8 mouse cellular contexts compared by ENCODE assay signal in the genomic region with DNA sequence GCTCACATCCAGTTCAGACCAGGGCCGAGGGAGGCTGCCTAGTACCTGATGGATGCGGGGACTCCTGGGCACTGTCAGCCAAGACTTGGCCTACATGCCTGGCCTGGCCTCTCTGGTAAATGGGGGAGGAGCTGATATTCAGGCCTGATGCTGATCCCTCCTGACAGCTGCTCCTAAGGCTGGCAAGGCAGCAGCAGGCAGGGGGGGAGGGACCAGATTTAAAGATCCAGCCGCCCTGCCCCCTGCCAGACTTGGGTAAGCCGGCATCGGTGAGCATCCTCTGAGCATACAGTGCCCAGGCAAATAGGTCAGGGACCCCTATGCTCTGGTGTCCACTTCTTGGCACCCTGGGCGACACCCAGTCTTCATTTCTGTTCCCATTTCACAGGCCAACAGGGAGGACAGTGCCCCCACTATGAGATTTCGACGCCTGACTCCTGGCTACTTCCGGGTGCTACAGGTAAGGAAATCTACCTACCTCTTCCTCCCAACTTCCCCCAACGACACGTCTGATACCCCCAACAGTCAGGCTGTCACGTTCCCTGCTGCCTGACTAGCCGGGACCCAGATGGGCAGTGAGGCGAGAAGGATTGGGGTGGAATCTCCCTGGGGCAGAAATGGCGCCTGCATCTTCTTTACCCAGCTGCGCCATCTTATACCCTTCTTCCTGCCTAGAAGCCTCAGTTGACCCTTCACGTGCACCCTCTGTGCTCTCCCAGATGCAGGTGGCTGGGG. TPM values are rescaled to one million over a fixed set of nuclear protein-coding genes. Genes with fewer than 3 reads are reported as not detected.
A peak's percentile ranks its signal among the peaks of the same experiment; 100 is the strongest.
DNase-seq lines count a peak whose midpoint lies in the region; ATAC-seq and TF ChIP-seq lines count a peak whose summit lies in the region.
"Had no signal": no experiment of that assay in that cellular context is flagged by ENCODE, and none has a peak within 500 bp of the region (broad histone marks: within the 10 kb centered on the region; RNA-seq: fewer than 3 reads in every experiment).

A gene (plus strand): TSS at position 147 of the 735 bp plus-strand sequence.

- H3K9ac ChIP-seq in neural tube, embryonic 11.5 days (ENCODE audit: low read length), result no peak within 1 kb of the TSS
- H3K9ac ChIP-seq in forebrain, embryonic 14.5 days (ENCODE audit: low read length), result peak within 1 kb of the TSS; percentile 84; the same call in 1 of the 2 replicates
- no peak within 1 kb of the TSS for H3K9ac ChIP-seq in liver, embryonic 14.5 days (replicated peaks)
- H3K9ac ChIP-seq in stomach, embryonic 16.5 days (ENCODE audit: low read length), result peak within 1 kb of the TSS; percentile 86

- H3K4me3 ChIP-seq in neural tube, embryonic 11.5 days (ENCODE audit: low read depth, low read length), result peak within 1 kb of the TSS; percentile 91
- H3K4me3 ChIP-seq in forebrain, embryonic 14.5 days (ENCODE audit: low read depth, low read length), result peak within 1 kb of the TSS; percentile 82; the same call in 1 of the 2 replicates
- peak within 1 kb of the TSS; percentile 73 to 84; a peak in 3 of 4 replicates for H3K4me3 ChIP-seq in liver, embryonic 14.5 days (ENCODE audit: insufficient read depth in 1 of 2, low read depth in 2 of 2, low read length in 2 of 2)
- H3K4me3 ChIP-seq in stomach, embryonic 16.5 days (replicated peaks; ENCODE audit: low read length), result peak within 1 kb of the TSS; percentile 87

- peaks cover 2% of the 10 kb centered on the region; the same call in 1 of the 2 replicates for H3K27me3 ChIP-seq in neural tube, embryonic 11.5 days (ENCODE audit: control insufficient read depth, insufficient read depth, low read length)
- peaks cover 10% of the 10 kb centered on the region for H3K27me3 ChIP-seq in forebrain, embryonic 14.5 days (replicated peaks; ENCODE audit: control insufficient read depth, insufficient read depth, low read length)
- H3K27me3 ChIP-seq in liver, embryonic 14.5 days (ENCODE audit: control insufficient read depth, insufficient read depth, low read length), result peaks cover 13% of the 10 kb centered on the region
- H3K27me3 ChIP-seq in stomach, embryonic 16.5 days (ENCODE audit: control insufficient read depth, insufficient read depth, low read length), result peaks cover 22% of the 10 kb centered on the region

- peaks cover 10% of the 10 kb centered on the region for H3K4me1 ChIP-seq in neural tube, embryonic 11.5 days (ENCODE audit: control insufficient read depth, insufficient read depth, low read length)
- H3K4me1 ChIP-seq in forebrain, embryonic 14.5 days (ENCODE audit: control insufficient read depth, insufficient read depth, low read length), result peaks cover 12% of the 10 kb centered on the region
- peaks cover 2 to 6% of the 10 kb centered on the region in 2 experiments; a peak in 3 of 4 replicates for H3K4me1 ChIP-seq in liver, embryonic 14.5 days (replicated peaks; ENCODE audit: control insufficient read depth in 2 of 2, insufficient read depth in 2 of 2, low read length in 1 of 2)
- peaks cover 16% of the 10 kb centered on the region for H3K4me1 ChIP-seq in stomach, embryonic 16.5 days (ENCODE audit: control insufficient read depth, insufficient read depth, low read length)

- H3K36me3 ChIP-seq in neural tube, embryonic 11.5 days (ENCODE audit: control insufficient read depth, insufficient read depth, low read length), result no peaks in the 10 kb centered on the region
- H3K36me3 ChIP-seq in forebrain, embryonic 14.5 days (ENCODE audit: control insufficient read depth, insufficient read depth, low read length), result no peaks in the 10 kb centered on the region
- H3K36me3 ChIP-seq in liver, embryonic 14.5 days (replicated peaks; ENCODE audit: control insufficient read depth, insufficient read depth, low read depth), result no peaks in the 10 kb centered on the region
- H3K36me3 ChIP-seq in stomach, embryonic 16.5 days (ENCODE audit: control insufficient read depth, insufficient read depth, low read length), result no peaks in the 10 kb centered on the region

- no peaks in the 10 kb centered on the region for H3K9me3 ChIP-seq in neural tube, embryonic 11.5 days (ENCODE audit: control insufficient read depth, low read length)
- H3K9me3 ChIP-seq in forebrain, embryonic 14.5 days (replicated peaks; ENCODE audit: control insufficient read depth, low read length), result no peaks in the 10 kb centered on the region
- no peaks in the 10 kb centered on the region for H3K9me3 ChIP-seq in liver, embryonic 14.5 days (ENCODE audit: control insufficient read depth, low read length)
- H3K9me3 ChIP-seq in stomach, embryonic 16.5 days (replicated peaks; ENCODE audit: control insufficient read depth, low read length), result no peaks in the 10 kb centered on the region

- H3K27ac ChIP-seq in neural tube, embryonic 11.5 days (ENCODE audit: low read depth, low read length), result no peak within 1 kb of the TSS
- H3K27ac ChIP-seq in forebrain, embryonic 14.5 days (ENCODE audit: low read depth, low read length), result no peak within 1 kb of the TSS
- no peak within 1 kb of the TSS for H3K27ac ChIP-seq in liver, embryonic 14.5 days
- no peak within 1 kb of the TSS for H3K27ac ChIP-seq in stomach, embryonic 16.5 days (ENCODE audit: low read length)

- WGBS in neural tube, embryonic 11.5 days, result 96% methylated on average over 17 of the region's 17 CpGs
- 89% methylated on average over 17 of the region's 17 CpGs for WGBS in forebrain, embryonic 14.5 days
- 82% methylated on average over 17 of the region's 17 CpGs for WGBS in liver, embryonic 14.5 days (ENCODE audit: insufficient replicate concordance)
- WGBS in stomach, embryonic 16.5 days, result 91% methylated on average over 17 of the region's 17 CpGs

- TF ChIP-seq EP300 in liver, embryonic 14.5 days (IDR thresholded peaks at IDR 0.05; ENCODE audit: low read depth), result no peak

- peak within 1 kb of the TSS; percentile 97; the same call in 1 of the 2 replicates for H3K4me2 ChIP-seq in neural tube, embryonic 11.5 days (ENCODE audit: low read depth)
- peak within 1 kb of the TSS; percentile 95 for H3K4me2 ChIP-seq in forebrain, embryonic 14.5 days (ENCODE audit: low read length)
- H3K4me2 ChIP-seq in liver, embryonic 14.5 days (ENCODE audit: low read depth), result peak within 1 kb of the TSS; percentile 93
- H3K4me2 ChIP-seq in stomach, embryonic 16.5 days (ENCODE audit: low read depth, low read length), result peak within 1 kb of the TSS; percentile 95

- no peak for TF ChIP-seq CTCF in liver, embryonic 14.5 days (IDR thresholded peaks at IDR 0.05; ENCODE audit: low read depth)

- no peak for ATAC-seq in neural tube, embryonic 11.5 days (ENCODE audit: insufficient read depth, low FRiP score, low TSS enrichment)
- no peak for ATAC-seq in forebrain, embryonic 14.5 days
- no peak for ATAC-seq in liver, embryonic 14.5 days (ENCODE audit: insufficient read depth)
- no peak for ATAC-seq in stomach, embryonic 16.5 days (ENCODE audit: insufficient read depth, low FRiP score)

- no peak for DNase-seq in neural tube, embryonic 11.5 days (ENCODE audit: low spot score)
- no peak for DNase-seq in neural tube, embryonic 10.5 days (ENCODE audit: extremely low spot score, low spot score)
- no peak for DNase-seq in forebrain, embryonic 14.5 days (ENCODE audit: low spot score)
- no peak for DNase-seq in liver, embryonic 14.5 days (ENCODE audit: low read depth in 3 of 3, low spot score in 3 of 3)
- no peak for DNase-seq in cerebellum, adult 11 months
- DNase-seq in ovary, postnatal 10 days (ENCODE audit: low spot score), result no peak
- DNase-seq: kidney, postnatal 36 days had no signal

RNA-seq across cellular contexts. Expression of the gene that starts here (rescaled TPM):
- polyA plus RNA-seq in neural tube, embryonic 11.5 days (2014; fragmentation: Nextera tagmentation; extraction: Ambion mirVana), result 0.28 TPM in 1 of 2 replicates, not detected in the other
- polyA plus RNA-seq in forebrain, embryonic 14.5 days (2014; fragmentation: Nextera tagmentation; extraction: Ambion mirVana), result 0.17 TPM in 1 of 2 replicates, not detected in the other
- not detected in 2 replicates for polyA plus RNA-seq in liver, embryonic 14.5 days (2012; rRNA removed)
- polyA plus RNA-seq in liver, embryonic 14.5 days (2014; fragmentation: Nextera tagmentation; extraction: Ambion mirVana), result not detected in 2 replicates
- 0.26 and 0.45 TPM in 2 replicates for polyA plus RNA-seq in stomach, embryonic 16.5 days (2015; fragmentation: Nextera tagmentation; extraction: Ambion mirVana)

Comparison
In these comparisons a context has a peak if more than half of its experiments do, and no peak if none do; other contexts are left out.
1. H3K9ac ChIP-seq: peak in forebrain, embryonic 14.5 days (single experiment) and stomach, embryonic 16.5 days (single experiment); none in neural tube, embryonic 11.5 days (single experiment) and liver, embryonic 14.5 days (single experiment).
2. Peak in every context shown above with its lines, with median percentiles within 50 percentile points of each other: H3K4me2 ChIP-seq and H3K4me3 ChIP-seq.